In genomic region chr2:93791516-93792499, GRCm38 (mm10) we compare ENCODE assay signal across 9 mouse cellular contexts. TPM values are rescaled to one million over a fixed set of nuclear protein-coding genes. Genes with fewer than 3 reads are reported as not detected.
DNase-seq lines count a peak whose midpoint lies in the region; ATAC-seq lines count a peak whose summit lies in the region.
"Had no signal": no experiment of that assay in that cellular context is flagged by ENCODE, and none has a peak within 500 bp of the region (broad histone marks: within the 10 kb centered on the region; RNA-seq: fewer than 3 reads in every experiment).

No protein-coding gene starts in this region.

- no peaks in the 10 kb centered on the region for H3K9me3 ChIP-seq in forebrain, embryonic 10.5 days
- no peaks in the 10 kb centered on the region for H3K9me3 ChIP-seq in forebrain, embryonic 11.5 days (ENCODE audit: control insufficient read depth, low read length)
- H3K9me3 ChIP-seq in forebrain, embryonic 16.5 days (ENCODE audit: control insufficient read depth, low read length): no peaks in the 10 kb centered on the region
- no peaks in the 10 kb centered on the region for H3K9me3 ChIP-seq in hindbrain, embryonic 14.5 days (ENCODE audit: control insufficient read depth, low read length)
- no peaks in the 10 kb centered on the region for H3K9me3 ChIP-seq in limb, embryonic 10.5 days (replicated peaks)
- H3K9me3 ChIP-seq in midbrain, embryonic 15.5 days: no peaks in the 10 kb centered on the region
- H3K9me3 ChIP-seq: midbrain, embryonic 12.5 days had no signal

- no peak for DNase-seq in forebrain, embryonic 10.5 days (ENCODE audit: extremely low spot score, low spot score)
- no peak for DNase-seq in forebrain, embryonic 11.5 days (ENCODE audit: low spot score)
- peak; percentile 56 to 68 for DNase-seq in adrenal gland, postnatal 36 days
- peak; percentile 35 for DNase-seq in hindbrain, embryonic 14.5 days (ENCODE audit: low spot score)
- no peak for DNase-seq in limb, embryonic 10.5 days (ENCODE audit: low spot score)
- DNase-seq in right cerebral cortex, postnatal 14 days: no peak

- peaks cover 60% of the 10 kb centered on the region for H3K36me3 ChIP-seq in forebrain, embryonic 10.5 days (replicated peaks)
- no peaks in the 10 kb centered on the region for H3K36me3 ChIP-seq in forebrain, embryonic 11.5 days (ENCODE audit: control insufficient read depth, insufficient read depth, low read length)
- peaks cover 21% of the 10 kb centered on the region; the same call in 1 of the 2 replicates for H3K36me3 ChIP-seq in forebrain, embryonic 16.5 days (ENCODE audit: control insufficient read depth, insufficient read depth)
- peaks cover 74% of the 10 kb centered on the region for H3K36me3 ChIP-seq in hindbrain, embryonic 14.5 days (replicated peaks; ENCODE audit: control insufficient read depth, insufficient read depth)
- peaks cover 60% of the 10 kb centered on the region for H3K36me3 ChIP-seq in limb, embryonic 10.5 days
- H3K36me3 ChIP-seq in midbrain, embryonic 15.5 days (replicated peaks): peaks cover 10% of the 10 kb centered on the region

- 0 out of 2 replicates have a peak overlapping the region, but pooled peaks have one; percentile 15 for H3K27ac ChIP-seq in forebrain, embryonic 10.5 days
- H3K27ac ChIP-seq in forebrain, embryonic 11.5 days (ENCODE audit: low read depth, low read length): no peak overlapping the region
- H3K27ac ChIP-seq in forebrain, embryonic 16.5 days (ENCODE audit: low read length): no peak overlapping the region
- H3K27ac ChIP-seq in hindbrain, embryonic 14.5 days: 0 out of 2 replicates have a peak overlapping the region, but pooled peaks have one; percentile 20
- H3K27ac ChIP-seq in limb, embryonic 10.5 days: peak overlapping the region; percentile 57
- H3K27ac ChIP-seq in midbrain, embryonic 15.5 days: no peak overlapping the region
- H3K27ac ChIP-seq: midbrain, embryonic 12.5 days had no signal

- ATAC-seq in forebrain, embryonic 11.5 days (replicated peaks; ENCODE audit: low FRiP score): no peak
- peak; percentile 71 for ATAC-seq in forebrain, embryonic 16.5 days
- ATAC-seq in hindbrain, embryonic 14.5 days (ENCODE audit: low FRiP score): peak; percentile 61; the same call in 1 of the 2 replicates
- ATAC-seq in midbrain, embryonic 15.5 days (replicated peaks): peak; percentile 46; the same call in 1 of the 2 replicates

- H3K9ac ChIP-seq in forebrain, embryonic 11.5 days (ENCODE audit: low read length): no peak overlapping the region
- H3K9ac ChIP-seq in forebrain, embryonic 16.5 days (replicated peaks; ENCODE audit: low read depth, low read length): no peak overlapping the region
- no peak overlapping the region for H3K9ac ChIP-seq in hindbrain, embryonic 14.5 days
- H3K9ac ChIP-seq in midbrain, embryonic 15.5 days: no peak overlapping the region
- H3K9ac ChIP-seq: midbrain, embryonic 12.5 days had no signal

- H3K4me3 ChIP-seq in forebrain, embryonic 10.5 days: no peak overlapping the region
- H3K4me3 ChIP-seq in forebrain, embryonic 11.5 days (ENCODE audit: low read depth, low read length): no peak overlapping the region
- H3K4me3 ChIP-seq in forebrain, embryonic 16.5 days (replicated peaks; ENCODE audit: low read length): no peak overlapping the region
- no peak overlapping the region for H3K4me3 ChIP-seq in hindbrain, embryonic 14.5 days (replicated peaks; ENCODE audit: low read length)
- H3K4me3 ChIP-seq in limb, embryonic 10.5 days: no peak overlapping the region
- H3K4me3 ChIP-seq in midbrain, embryonic 15.5 days: no peak overlapping the region
- H3K4me3 ChIP-seq: midbrain, embryonic 12.5 days had no signal

- no peak overlapping the region for H3K4me2 ChIP-seq in forebrain, embryonic 11.5 days (ENCODE audit: low read depth, low read length, severe bottlenecking)
- no peak overlapping the region for H3K4me2 ChIP-seq in forebrain, embryonic 16.5 days (ENCODE audit: low read length)
- H3K4me2 ChIP-seq in hindbrain, embryonic 14.5 days (replicated peaks): no peak overlapping the region
- H3K4me2 ChIP-seq in midbrain, embryonic 15.5 days: no peak overlapping the region
- H3K4me2 ChIP-seq: midbrain, embryonic 12.5 days had no signal

- WGBS in forebrain, embryonic 10.5 days: 73% methylated on average over 13 of the region's 13 CpGs
- WGBS in forebrain, embryonic 11.5 days: 70% methylated on average over 13 of the region's 13 CpGs
- 62% methylated on average over 13 of the region's 13 CpGs for WGBS in forebrain, embryonic 16.5 days
- 62% methylated on average over 13 of the region's 13 CpGs for WGBS in hindbrain, embryonic 14.5 days
- WGBS in limb, embryonic 10.5 days: 56% methylated on average over 13 of the region's 13 CpGs
- WGBS in midbrain, embryonic 15.5 days: 65% methylated on average over 13 of the region's 13 CpGs

- no peaks in the 10 kb centered on the region for H3K27me3 ChIP-seq in forebrain, embryonic 10.5 days (ENCODE audit: poor library complexity, severe bottlenecking)
- no peaks in the 10 kb centered on the region for H3K27me3 ChIP-seq in forebrain, embryonic 11.5 days (ENCODE audit: control insufficient read depth, insufficient read depth, low read length)
- no peaks in the 10 kb centered on the region for H3K27me3 ChIP-seq in forebrain, embryonic 16.5 days (replicated peaks; ENCODE audit: control insufficient read depth, insufficient read depth, low read length)
- no peaks in the 10 kb centered on the region for H3K27me3 ChIP-seq in hindbrain, embryonic 14.5 days (ENCODE audit: control insufficient read depth, insufficient read depth, low read length)
- H3K27me3 ChIP-seq in limb, embryonic 10.5 days (ENCODE audit: low read depth, poor library complexity, severe bottlenecking): 0 out of 2 replicates have a peak, but pooled peaks cover 11% of the 10 kb centered on the region
- no peaks in the 10 kb centered on the region for H3K27me3 ChIP-seq in midbrain, embryonic 15.5 days (replicated peaks)
- H3K27me3 ChIP-seq: midbrain, embryonic 12.5 days had no signal

- peaks cover 6% of the 10 kb centered on the region; the same call in 1 of the 2 replicates for H3K4me1 ChIP-seq in forebrain, embryonic 10.5 days
- H3K4me1 ChIP-seq in forebrain, embryonic 11.5 days (replicated peaks; ENCODE audit: control insufficient read depth, insufficient read depth, low read length): no peaks in the 10 kb centered on the region
- H3K4me1 ChIP-seq in forebrain, embryonic 16.5 days (replicated peaks; ENCODE audit: control insufficient read depth, insufficient read depth, low read length): peaks cover 8% of the 10 kb centered on the region; the same call in 1 of the 2 replicates
- 0 out of 2 replicates have a peak, but pooled peaks cover 4% of the 10 kb centered on the region for H3K4me1 ChIP-seq in hindbrain, embryonic 14.5 days (replicated peaks; ENCODE audit: control insufficient read depth, insufficient read depth, low read length)
- H3K4me1 ChIP-seq in limb, embryonic 10.5 days: peaks cover 26% of the 10 kb centered on the region
- H3K4me1 ChIP-seq in midbrain, embryonic 15.5 days: no peaks in the 10 kb centered on the region
- H3K4me1 ChIP-seq: midbrain, embryonic 12.5 days had no signal

RNA-seq across cellular contexts. Expression of gene Ext2, which starts 30.6 kb away (rescaled TPM):
- polyA plus RNA-seq in forebrain, embryonic 10.5 days (2016; fragmentation: Nextera tagmentation; extraction: Ambion mirVana): 64.6 and 69.8 TPM in 2 replicates
- 78.3 and 78.6 TPM in 2 replicates for polyA plus RNA-seq in forebrain, embryonic 11.5 days (2014; fragmentation: Nextera tagmentation; extraction: Ambion mirVana)
- total RNA-seq in adrenal gland, postnatal 36 days (2021): 100 to 1,000 TPM in 1 of 2 experiments, 10 to 100 TPM in 1; 83.3 to 110 TPM
- polyA plus RNA-seq in forebrain, embryonic 16.5 days (2015; fragmentation: Nextera tagmentation; extraction: Ambion mirVana): 69.1 and 69.7 TPM in 2 replicates
- polyA plus RNA-seq in hindbrain, embryonic 14.5 days (2014; fragmentation: Nextera tagmentation; extraction: Ambion mirVana): 71.3 and 77.7 TPM in 2 replicates
- polyA plus RNA-seq in limb, embryonic 10.5 days (2016; fragmentation: Nextera tagmentation; extraction: Ambion mirVana): 70.0 and 79.1 TPM in 2 replicates
- 76.4 and 79.4 TPM in 2 replicates for polyA plus RNA-seq in midbrain, embryonic 15.5 days (2015; fragmentation: Nextera tagmentation; extraction: Ambion mirVana)

RNA-seq across cellular contexts. Expression of gene Accs, which starts 57.9 kb away (rescaled TPM):
- polyA plus RNA-seq in forebrain, embryonic 10.5 days (2016; fragmentation: Nextera tagmentation; extraction: Ambion mirVana): 8.8 and 9.2 TPM in 2 replicates
- 7.7 and 11.1 TPM in 2 replicates for polyA plus RNA-seq in forebrain, embryonic 11.5 days (2014; fragmentation: Nextera tagmentation; extraction: Ambion mirVana)
- 10 to 100 TPM in 1 of 2 experiments, 1 to 10 TPM in 1; 7.1 to 10.7 TPM for total RNA-seq in adrenal gland, postnatal 36 days (2021)
- 6.4 and 7.2 TPM in 2 replicates for polyA plus RNA-seq in forebrain, embryonic 16.5 days (2015; fragmentation: Nextera tagmentation; extraction: Ambion mirVana)
- polyA plus RNA-seq in hindbrain, embryonic 14.5 days (2014; fragmentation: Nextera tagmentation; extraction: Ambion mirVana): 4.8 and 6.7 TPM in 2 replicates
- 9.3 and 10.2 TPM in 2 replicates for polyA plus RNA-seq in limb, embryonic 10.5 days (2016; fragmentation: Nextera tagmentation; extraction: Ambion mirVana)
- polyA plus RNA-seq in midbrain, embryonic 15.5 days (2015; fragmentation: Nextera tagmentation; extraction: Ambion mirVana): 5.1 and 5.2 TPM in 2 replicates

Comparison
In these comparisons a context has a peak if more than half of its experiments do, and no peak if none do; other contexts are left out.
1. H3K27ac ChIP-seq: peak in forebrain, embryonic 10.5 days (single experiment), hindbrain, embryonic 14.5 days (single experiment) and limb, embryonic 10.5 days (single experiment); none in forebrain, embryonic 11.5 days (single experiment), forebrain, embryonic 16.5 days (single experiment) and midbrain, embryonic 15.5 days (single experiment).
2. DNase-seq: peak in adrenal gland, postnatal 36 days (2 of 2) and hindbrain, embryonic 14.5 days (single experiment); none in forebrain, embryonic 10.5 days (single experiment), forebrain, embryonic 11.5 days (single experiment), limb, embryonic 10.5 days (single experiment) and right cerebral cortex, postnatal 14 days (single experiment).